Mouse (Mus musculus) heart, embryonic 13.5 days (tissue): ENCODE measurements around the gene Gm11939. TPM values are rescaled to one million over a fixed set of nuclear protein-coding genes. Genes with fewer than 3 reads are reported as not detected.

Source experiments
- ATAC-seq: fragments of 200-750 bp; cut with Nextera tagmentation; 2 replicates; pipeline ENCODE4 v1.8.0; 2017; ENCODE audit warnings: moderate TSS enrichment; ENCODE audit not compliant: insufficient number of reproducible peaks, low FRiP score, low TSS enrichment; ENCODE audit errors: extremely low read depth
- H3K27ac ChIP-seq: fragments of 300-500 bp; sonication (generic); replicated peaks from 2 replicates; pipeline ENCODE4 v1.5.1; 2015; ENCODE audit warnings: moderate library complexity, mild to moderate bottlenecking, inconsistent platforms
- H3K27me3 ChIP-seq: fragments of 300-500 bp; sonication (generic); replicated peaks from 2 replicates; pipeline ENCODE4 v1.6.1; 2015; ENCODE audit warnings: mild to moderate bottlenecking, inconsistent platforms
- H3K36me3 ChIP-seq: fragments of 300-500 bp; sonication (generic); 2 replicates; pipeline ENCODE4 v1.6.1; 2015; ENCODE audit warnings: mild to moderate bottlenecking, inconsistent platforms
- H3K4me1 ChIP-seq: fragments of 300-500 bp; sonication (generic); 2 replicates; pipeline ENCODE4 v1.6.1; 2015; ENCODE audit warnings: inconsistent platforms
- H3K4me2 ChIP-seq: fragments of 300-500 bp; sonication (generic); 2 replicates; pipeline ENCODE4 v1.6.1; 2015; ENCODE audit warnings: inconsistent platforms, mild to moderate bottlenecking, moderate library complexity
- H3K4me3 ChIP-seq: fragments of 300-500 bp; sonication (generic); 2 replicates; pipeline ENCODE4 v1.5.1; 2015; ENCODE audit warnings: moderate library complexity, mild to moderate bottlenecking, inconsistent platforms
- H3K9ac ChIP-seq: fragments of 300-500 bp; sonication (generic); 2 replicates; pipeline ENCODE4 v1.6.1; 2015; ENCODE audit warnings: inconsistent platforms, mild to moderate bottlenecking, moderate library complexity
- H3K9me3 ChIP-seq: fragments of 300-500 bp; sonication (generic); 2 replicates; pipeline ENCODE4 v1.6.1; 2016; ENCODE audit warnings: inconsistent platforms
- WGBS: fragments of 180-500 bp; shearing (Covaris S2); methylation state at CpG from one replicate; pipeline ENCODE4 v1.1.7; 2015; ENCODE audit warnings: mixed read lengths; 5-methylcytosine and 5-hydroxymethylcytosine counted together
- polyA plus RNA-seq: library from polyadenylated mRNA; unstranded; fragments of >200 nt; fragmentation: Nextera tagmentation; extraction: Ambion mirVana; gene quantifications from 2 replicates; pipeline ENCODE4 v1.2.1, GENCODE M21; 2015

Gene Gm11939
- polyA plus RNA-seq, 1 experiment from 2014 or later, result not detected

DNA sequence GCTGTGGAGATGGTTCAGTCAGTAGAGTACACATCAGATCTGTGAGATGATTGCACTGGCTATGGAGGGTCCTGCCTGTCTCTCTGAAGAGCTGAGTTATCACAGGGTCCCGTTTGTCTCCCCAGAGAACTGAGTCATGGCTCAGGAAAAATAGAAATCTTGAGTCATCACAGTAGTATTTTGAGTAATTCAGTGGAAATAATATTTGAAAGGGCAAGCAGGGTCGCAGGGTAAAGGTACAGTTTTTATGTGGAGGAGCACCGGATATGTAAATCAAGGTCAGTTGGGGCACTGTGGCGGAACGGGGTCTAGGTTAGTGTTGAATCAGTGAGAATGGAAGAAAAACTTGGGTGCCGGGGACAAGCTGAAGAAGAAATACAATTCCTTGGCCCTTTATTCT, 3.3 kb upstream of the Gm11939 start:
- Histone ChIP-seq H3K9me3 (no peaks in the 10 kb centered on the region), H3K4me2 (no peak overlapping the region), H3K9ac (no peak overlapping the region), H3K27me3 (no peaks in the 10 kb centered on the region), H3K27ac (no peak overlapping the region), H3K36me3 (no peaks in the 10 kb centered on the region), H3K4me3 (no peak overlapping the region), H3K4me1 (peaks cover 4% of the 10 kb centered on the region; the same call in 1 of the 2 replicates)
- whole genome bisulfite sequencing, result 74% methylated on average over 6 of the region's 6 CpGs
- ATAC-seq, result no peak

DNA sequence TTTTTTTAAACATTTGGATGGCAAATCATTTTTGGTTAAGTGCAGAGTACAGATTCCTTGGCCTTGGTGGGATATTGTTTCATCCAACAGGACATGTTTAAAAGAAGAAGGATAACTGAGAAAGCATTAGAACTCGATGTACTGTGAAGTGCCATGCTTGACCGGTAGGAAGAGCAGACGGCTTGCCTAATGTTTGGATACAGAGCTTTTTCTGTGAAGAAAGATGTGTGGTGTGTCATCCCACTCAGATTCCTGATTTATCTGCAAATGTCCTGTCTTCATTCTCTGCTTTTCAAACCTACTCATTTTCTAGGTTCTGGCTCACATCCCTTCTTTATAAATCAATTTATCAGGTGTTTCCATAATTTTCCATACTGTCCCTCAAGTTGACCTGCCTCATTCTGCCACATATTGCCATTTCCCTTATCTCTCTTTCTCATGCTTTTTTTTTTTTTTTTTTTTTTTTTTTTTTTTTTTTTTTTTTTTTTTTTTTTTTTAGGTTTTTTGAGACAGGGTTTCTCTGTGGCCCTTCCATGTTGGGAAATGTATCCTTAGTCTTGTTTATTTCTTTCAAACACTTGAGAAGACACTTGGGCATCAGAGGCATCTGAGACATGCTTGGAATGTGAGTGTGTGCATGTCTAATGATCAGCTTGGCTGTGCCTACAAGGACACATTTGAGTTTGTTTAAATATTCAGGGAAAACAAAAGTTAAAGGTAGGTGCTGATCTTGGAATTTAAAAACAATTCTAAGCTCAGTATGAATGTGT, 1.1 kb downstream of the Gm11939 start:
- H3K9ac ChIP-seq, result no peak overlapping the region
- no peak for ATAC-seq
- H3K4me2 ChIP-seq, result no peak overlapping the region
- no peaks in the 10 kb centered on the region for H3K27me3 ChIP-seq
- no peak overlapping the region for H3K27ac ChIP-seq
- H3K36me3 ChIP-seq, result no peaks in the 10 kb centered on the region
- no peak overlapping the region for H3K4me3 ChIP-seq
- H3K4me1 ChIP-seq, result peaks cover 4% of the 10 kb centered on the region; the same call in 1 of the 2 replicates
- no peaks in the 10 kb centered on the region for H3K9me3 ChIP-seq
- 68% methylated on average over 3 of the region's 3 CpGs for WGBS

DNA sequence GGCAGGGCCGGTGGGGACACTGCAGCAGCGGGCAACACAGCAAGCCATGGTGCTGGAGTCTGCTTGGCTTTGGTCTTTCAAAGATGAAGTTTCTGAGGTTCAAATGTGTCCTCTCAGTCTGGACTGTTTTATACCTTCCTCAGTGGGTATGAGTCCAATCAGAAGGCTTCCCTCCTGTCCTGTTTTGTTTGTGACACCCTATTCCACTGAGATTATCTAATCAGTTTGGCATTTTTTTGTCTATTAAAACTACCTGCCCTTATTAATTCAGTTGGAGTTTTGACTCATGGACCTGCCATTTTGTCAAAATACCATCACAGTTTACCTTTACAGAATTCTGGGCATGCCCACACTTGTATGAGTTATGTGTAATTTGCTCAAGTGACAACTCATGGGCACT, 2.5 kb downstream of the Gm11939 start, which contains the start of gene Krtap3-2:
TSS of gene Krtap3-2 (minus strand) at position 101 of the 400 bp plus-strand sequence.
- no peak for ATAC-seq
- H3K4me1 ChIP-seq, result peaks cover 4% of the 10 kb centered on the region; the same call in 1 of the 2 replicates
- no peak within 1 kb of the TSS for H3K9ac ChIP-seq
- no peak within 1 kb of the TSS for H3K4me3 ChIP-seq
- no peaks in the 10 kb centered on the region for H3K27me3 ChIP-seq
- no peak within 1 kb of the TSS for H3K4me2 ChIP-seq
- no peaks in the 10 kb centered on the region for H3K9me3 ChIP-seq
- H3K27ac ChIP-seq, result no peak within 1 kb of the TSS
- WGBS, result 62% methylated on average over 2 of the region's 2 CpGs
- H3K36me3 ChIP-seq, result no peaks in the 10 kb centered on the region

DNA sequence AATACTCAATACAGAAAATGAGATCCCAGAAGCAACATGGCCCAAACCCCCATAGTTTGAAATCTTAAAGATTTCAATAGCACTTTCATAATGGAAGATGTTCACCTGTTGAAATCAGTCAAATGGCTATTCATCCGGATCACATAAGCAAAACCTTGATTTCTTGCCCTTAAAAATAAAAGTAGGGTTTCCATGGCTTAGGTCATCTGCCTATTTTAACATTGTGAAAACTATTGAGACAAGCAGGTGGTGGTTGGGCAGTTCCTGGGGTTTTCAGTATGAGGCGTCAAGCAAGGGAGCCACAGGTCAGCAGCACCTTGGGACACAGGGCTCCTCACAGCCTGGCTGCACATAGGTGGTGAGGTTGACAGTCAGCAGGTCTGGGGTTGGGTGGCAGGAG, 3.1 kb downstream of the Gm11939 start:
- no peaks in the 10 kb centered on the region for H3K9me3 ChIP-seq
- no peak for ATAC-seq
- H3K36me3 ChIP-seq, result no peaks in the 10 kb centered on the region
- no peak overlapping the region for H3K4me3 ChIP-seq
- peaks cover 4% of the 10 kb centered on the region; the same call in 1 of the 2 replicates for H3K4me1 ChIP-seq
- H3K27me3 ChIP-seq, result no peaks in the 10 kb centered on the region
- no peak overlapping the region for H3K9ac ChIP-seq
- 77% methylated on average over 2 of the region's 2 CpGs for WGBS
- H3K4me2 ChIP-seq, result no peak overlapping the region
- H3K27ac ChIP-seq, result no peak overlapping the region

DNA sequence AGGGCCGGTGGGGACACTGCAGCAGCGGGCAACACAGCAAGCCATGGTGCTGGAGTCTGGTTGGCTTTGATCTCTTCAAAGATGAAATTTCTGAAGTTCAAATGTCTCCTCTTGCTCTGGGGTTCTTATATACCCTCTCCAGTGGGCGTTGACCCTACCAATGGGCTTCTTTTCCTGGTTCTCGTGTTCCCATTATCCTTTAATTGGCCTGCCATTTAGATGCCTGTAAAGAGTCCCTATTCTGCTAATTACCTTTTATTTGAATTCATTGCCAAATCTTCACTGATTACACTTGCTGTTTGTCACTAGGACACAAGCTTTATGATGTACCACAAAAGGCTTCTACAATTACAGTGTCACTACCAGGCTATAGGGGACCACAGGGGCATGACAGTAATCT, 8.5 kb downstream of the Gm11939 start, which contains the start of gene Krtap3-3:
TSS of gene Krtap3-3 (minus strand) at position 101 of the 400 bp plus-strand sequence.
- Histone ChIP-seq H3K4me3 (no peak within 1 kb of the TSS), H3K27ac (no peak within 1 kb of the TSS), H3K4me2 (no peak within 1 kb of the TSS), H3K4me1 (no peaks in the 10 kb centered on the region), H3K9me3 (peaks cover 3% of the 10 kb centered on the region; the same call in 1 of the 2 replicates), H3K36me3 (no peaks in the 10 kb centered on the region), H3K27me3 (no peaks in the 10 kb centered on the region), H3K9ac (no peak within 1 kb of the TSS)
- ATAC-seq, result no peak
- 57% methylated on average over 4 of the region's 4 CpGs for WGBS

DNA sequence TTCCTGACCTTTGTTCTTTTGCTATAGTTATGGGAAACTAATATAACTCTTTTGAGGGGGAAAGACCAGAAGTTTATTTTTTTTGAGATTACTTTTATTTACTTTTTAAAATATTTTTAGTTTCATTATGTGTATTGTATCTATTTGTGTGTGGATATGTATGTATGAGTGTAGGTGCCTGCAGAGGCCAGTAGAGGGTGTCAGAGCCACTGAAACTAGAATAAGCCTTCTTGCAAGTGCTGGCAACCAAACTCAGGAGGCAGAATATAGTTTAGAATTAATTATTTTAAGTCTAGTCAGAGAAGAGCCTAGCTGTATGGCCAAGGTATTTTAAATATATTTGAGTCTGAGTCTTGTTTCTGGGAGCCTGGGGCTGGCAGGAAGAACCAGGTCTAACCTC, 11.4 kb downstream of the Gm11939 start:
- no peak for ATAC-seq
- H3K4me3 ChIP-seq, result no peak overlapping the region
- no peak overlapping the region for H3K27ac ChIP-seq
- H3K9ac ChIP-seq, result no peak overlapping the region
- H3K4me2 ChIP-seq, result no peak overlapping the region
- peaks cover 3% of the 10 kb centered on the region; the same call in 1 of the 2 replicates for H3K9me3 ChIP-seq
- no peaks in the 10 kb centered on the region for H3K36me3 ChIP-seq
- no peaks in the 10 kb centered on the region for H3K27me3 ChIP-seq
- H3K4me1 ChIP-seq, result no peaks in the 10 kb centered on the region

DNA sequence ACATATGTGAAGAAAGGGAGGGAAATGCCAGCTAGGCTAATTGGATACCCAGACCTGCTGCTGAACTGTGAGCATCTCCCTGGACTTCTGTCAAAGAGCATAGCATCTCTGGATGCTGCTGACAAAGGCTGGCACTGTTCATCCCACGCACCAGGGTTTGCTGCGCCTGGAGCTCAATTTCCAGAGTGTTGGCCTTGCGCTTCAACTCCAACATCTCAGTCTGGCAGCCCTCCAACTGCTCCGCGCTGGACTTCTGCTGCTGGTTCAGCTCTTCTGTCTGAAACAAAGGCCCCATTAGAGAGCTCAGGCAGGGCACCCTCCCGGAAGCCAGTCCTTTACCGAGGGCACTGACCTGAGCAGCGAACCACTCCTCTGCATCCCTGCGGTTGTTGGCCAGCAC, 19.5 kb downstream of the Gm11939 start:
- H3K9ac ChIP-seq, result no peak overlapping the region
- H3K27me3 ChIP-seq, result no peaks in the 10 kb centered on the region
- H3K27ac ChIP-seq, result no peak overlapping the region
- H3K36me3 ChIP-seq, result no peaks in the 10 kb centered on the region
- no peaks in the 10 kb centered on the region for H3K4me1 ChIP-seq
- H3K9me3 ChIP-seq, result no peaks in the 10 kb centered on the region
- WGBS, result 49% methylated on average over 9 of the region's 9 CpGs
- H3K4me2 ChIP-seq, result peak overlapping the region; percentile 37
- no peak overlapping the region for H3K4me3 ChIP-seq
- no peak for ATAC-seq

DNA sequence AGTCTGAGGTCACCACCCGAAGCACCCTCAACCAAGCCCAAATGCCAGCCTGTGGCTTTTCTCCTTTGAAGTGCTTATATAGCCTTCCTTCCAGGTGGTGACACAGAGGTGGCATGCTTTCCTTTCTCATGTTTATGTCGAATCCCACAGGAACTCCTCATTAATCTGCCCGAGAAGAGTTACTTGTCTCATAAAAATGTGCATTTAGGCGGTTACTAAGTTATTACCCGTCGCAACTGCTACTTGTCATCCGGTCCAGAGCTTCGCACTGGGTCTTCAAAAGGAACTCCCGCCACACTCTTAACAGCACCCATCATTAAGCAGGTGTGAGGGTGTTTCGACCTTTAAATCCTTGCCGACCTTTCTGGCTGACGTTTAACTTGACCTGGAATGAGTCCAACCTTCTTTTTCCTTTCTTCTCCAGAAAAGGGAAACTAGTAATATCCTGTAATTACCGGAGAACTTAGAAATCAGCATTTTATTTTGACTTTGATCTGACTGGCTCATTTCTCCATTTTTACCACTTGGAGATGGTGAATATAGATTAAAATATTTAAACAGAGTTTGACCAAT, 37.9 kb downstream of the Gm11939 start, which contains the start of gene Krt39:
TSS of gene Krt39 (minus strand) at position 51 of the 573 bp plus-strand sequence.
- Histone ChIP-seq H3K27me3 (no peaks in the 10 kb centered on the region), H3K9ac (no peak within 1 kb of the TSS), H3K4me2 (no peak within 1 kb of the TSS), H3K27ac (no peak within 1 kb of the TSS), H3K9me3 (no peaks in the 10 kb centered on the region), H3K4me1 (no peaks in the 10 kb centered on the region), H3K4me3 (no peak within 1 kb of the TSS), H3K36me3 (no peaks in the 10 kb centered on the region)
- no peak for ATAC-seq
- WGBS, result 73% methylated on average over 13 of the region's 13 CpGs

DNA sequence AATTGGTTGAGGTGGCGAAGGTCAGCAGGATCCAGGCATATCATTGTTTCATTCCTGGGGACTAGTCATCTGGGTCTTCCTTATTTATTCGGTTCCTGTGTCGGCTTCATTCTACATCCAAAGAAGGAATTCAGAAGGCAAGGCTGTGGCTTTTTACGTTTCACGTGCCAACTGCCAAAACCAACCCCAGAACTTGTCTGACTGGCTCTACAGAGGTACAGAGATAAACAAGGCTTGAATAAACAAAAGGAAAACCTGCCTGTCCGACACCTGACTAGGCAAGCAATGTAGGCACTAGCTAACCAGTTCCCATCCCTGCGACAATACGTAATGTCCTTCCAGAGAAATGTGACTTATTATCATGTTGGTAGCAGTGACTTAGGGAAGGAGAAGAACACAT, 45.2 kb downstream of the Gm11939 start:
- Histone ChIP-seq H3K9ac (no peak overlapping the region), H3K4me3 (no peak overlapping the region), H3K4me2 (no peak overlapping the region), H3K9me3 (no peaks in the 10 kb centered on the region), H3K27me3 (no peaks in the 10 kb centered on the region), H3K4me1 (no peaks in the 10 kb centered on the region), H3K36me3 (no peaks in the 10 kb centered on the region), H3K27ac (no peak overlapping the region)
- WGBS, result 72% methylated on average over 8 of the region's 8 CpGs
- no peak for ATAC-seq

Other genes starting within 250 kb of the Gm11939 start
- 0.08 TPM in 1 of 2 replicates, not detected in the other for gene Krt25, start 236.5 kb downstream of the Gm11939 start, polyA plus RNA-seq
- gene Krt26, start 221.5 kb downstream of the Gm11939 start, polyA plus RNA-seq, result not detected in 2 replicates
- not detected in 2 replicates for gene Krt27, start 208.4 kb downstream of the Gm11939 start, polyA plus RNA-seq
- gene Krt28, start 184.6 kb downstream of the Gm11939 start, polyA plus RNA-seq, result 0.20 TPM in 1 of 2 replicates, not detected in the other
- gene Krt10, start 170.1 kb downstream of the Gm11939 start, polyA plus RNA-seq, result 11.1 and 14.2 TPM in 2 replicates
- gene Krt12, start 137.2 kb downstream of the Gm11939 start, polyA plus RNA-seq, result not detected in 2 replicates
- 2.3 and 3.2 TPM in 2 replicates for gene Krt20, start 121.3 kb downstream of the Gm11939 start, polyA plus RNA-seq
- 0.52 and 0.57 TPM in 2 replicates for gene Krt23, start 66.3 kb downstream of the Gm11939 start, polyA plus RNA-seq
- gene Krt39, start 38.1 kb downstream of the Gm11939 start, polyA plus RNA-seq, result not detected in 2 replicates
- not detected in 2 replicates for gene Krt40, start 16.3 kb downstream of the Gm11939 start, polyA plus RNA-seq
- not detected in 2 replicates for gene Krtap3-3, start 8.6 kb downstream of the Gm11939 start, polyA plus RNA-seq
- not detected in 2 replicates for gene Krtap3-2, start 2.6 kb downstream of the Gm11939 start, polyA plus RNA-seq
- not detected in 2 replicates for gene Krtap3-1, start 7.2 kb upstream of the Gm11939 start, polyA plus RNA-seq
- not detected in 2 replicates for gene Krtap1-5, start 21.6 kb upstream of the Gm11939 start, polyA plus RNA-seq
- not detected in 2 replicates for gene Krtap1-4, start 24.2 kb upstream of the Gm11939 start, polyA plus RNA-seq
- not detected in 2 replicates for gene Krtap1-3, start 31.9 kb upstream of the Gm11939 start, polyA plus RNA-seq
- gene Krtap9-3, start 38.6 kb upstream of the Gm11939 start, polyA plus RNA-seq, result not detected in 2 replicates
- gene Gm11938, start 43.8 kb upstream of the Gm11939 start, polyA plus RNA-seq, result not detected in 2 replicates
- not detected in 2 replicates for gene Gm11937, start 50.7 kb upstream of the Gm11939 start, polyA plus RNA-seq
- gene Krtap2-4, start 55.4 kb upstream of the Gm11939 start, polyA plus RNA-seq, result not detected in 2 replicates
- not detected in 2 replicates for gene Gm11562, start 61.0 kb upstream of the Gm11939 start, polyA plus RNA-seq
- gene Krtap4-1, start 68.8 kb upstream of the Gm11939 start, polyA plus RNA-seq, result not detected in 2 replicates
- gene Krtap4-2, start 75.6 kb upstream of the Gm11939 start, polyA plus RNA-seq, result not detected in 2 replicates
- gene Krtap4-7, start 84.6 kb upstream of the Gm11939 start, polyA plus RNA-seq, result not detected in 2 replicates
- gene Gm11555, start 90.8 kb upstream of the Gm11939 start, polyA plus RNA-seq, result not detected in 2 replicates
- gene Gm11563, start 99.5 kb upstream of the Gm11939 start, polyA plus RNA-seq, result not detected in 2 replicates
- gene Krtap4-6, start 106.5 kb upstream of the Gm11939 start, polyA plus RNA-seq, result not detected in 2 replicates
- not detected in 2 replicates for gene Gm14190, start 131.3 kb upstream of the Gm11939 start, polyA plus RNA-seq
- not detected in 2 replicates for gene Gm14180, start 174.8 kb upstream of the Gm11939 start, polyA plus RNA-seq
- not detected in 2 replicates for gene Gm11595, start 213.4 kb upstream of the Gm11939 start, polyA plus RNA-seq
- gene Krtap4-8, start 221.2 kb upstream of the Gm11939 start, polyA plus RNA-seq, result not detected in 2 replicates
- not detected in 2 replicates for gene Krtap4-9, start 225.7 kb upstream of the Gm11939 start, polyA plus RNA-seq
- not detected in 2 replicates for gene Gm11596, start 234.0 kb upstream of the Gm11939 start, polyA plus RNA-seq
- gene Gm11569, start 239.5 kb upstream of the Gm11939 start, polyA plus RNA-seq, result not detected in 2 replicates
- gene Gm11554, start 245.0 kb upstream of the Gm11939 start, polyA plus RNA-seq, result not detected in 2 replicates